Mouse (Mus musculus): ENCODE results near the gene Crygn. TPM values are rescaled to one million over a fixed set of nuclear protein-coding genes. Genes with fewer than 3 reads are reported as not detected.

Crygn gene
- polyA plus RNA-seq, 2 experiments: 1.2 TPM; not detected in 1

- H3K4me3 ChIP-seq (ENCODE audit: insufficient read depth in 1 of 2, low read depth in 2 of 2, low read length in 2 of 2): peak within 1 kb of the TSS; percentile 35 to 39
- no peaks in the 10 kb centered on the region for H3K36me3 ChIP-seq (replicated peaks; ENCODE audit: control insufficient read depth, insufficient read depth, low read depth)
- TF ChIP-seq EP300 (IDR thresholded peaks at IDR 0.05; ENCODE audit: low read depth): no peak
- TF ChIP-seq CTCF (IDR thresholded peaks at IDR 0.05; ENCODE audit: low read depth): no peak
- no peak within 1 kb of the TSS for H3K9ac ChIP-seq (replicated peaks)
- ATAC-seq (ENCODE audit: insufficient read depth): no peak
- H3K9me3 ChIP-seq (ENCODE audit: control insufficient read depth, low read length): no peaks in the 10 kb centered on the region
- H3K27me3 ChIP-seq (ENCODE audit: control insufficient read depth, insufficient read depth, low read length): peaks cover 33% of the 10 kb centered on the region
- DNase-seq (ENCODE audit: low read depth in 3 of 3, low spot score in 3 of 3): no peak
- H3K4me2 ChIP-seq (ENCODE audit: low read depth): peak within 1 kb of the TSS; percentile 50
- no peak within 1 kb of the TSS for H3K27ac ChIP-seq
- WGBS (ENCODE audit: insufficient replicate concordance): under 1% methylated on average over 23 of the region's 23 CpGs
- H3K4me1 ChIP-seq (replicated peaks; ENCODE audit: control insufficient read depth in 2 of 2, insufficient read depth in 2 of 2, low read length in 1 of 2): peaks cover 3 to 9% of the 10 kb centered on the region in 2 experiments; a peak in 2 of 4 replicates
These were observed 27.3 kb downstream of the Crygn start, which contains the start of gene Wdr86 for GRCm38 (mm10) chr5:24730488-24730871. TSS of gene Wdr86 (minus strand) at chr5:24730727.

- Histone ChIP-seq H3K4me2 (ENCODE audit: low read depth) (peak overlapping the region; percentile 50), H3K4me3 (ENCODE audit: insufficient read depth in 1 of 2, low read depth in 2 of 2, low read length in 2 of 2) (peak overlapping the region; percentile 35 to 39), H3K36me3 (replicated peaks; ENCODE audit: control insufficient read depth, insufficient read depth, low read depth) (no peaks in the 10 kb centered on the region), H3K9ac (replicated peaks) (no peak overlapping the region), H3K27ac (no peak overlapping the region), H3K27me3 (ENCODE audit: control insufficient read depth, insufficient read depth, low read length) (peaks cover 33% of the 10 kb centered on the region), H3K4me1 (replicated peaks; ENCODE audit: control insufficient read depth in 2 of 2, insufficient read depth in 2 of 2, low read length in 1 of 2) (peaks cover 3 to 9% of the 10 kb centered on the region in 2 experiments; a peak in 2 of 4 replicates), H3K9me3 (ENCODE audit: control insufficient read depth, low read length) (no peaks in the 10 kb centered on the region)
- no peak for TF ChIP-seq CTCF (IDR thresholded peaks at IDR 0.05; ENCODE audit: low read depth)
- TF ChIP-seq EP300 (IDR thresholded peaks at IDR 0.05; ENCODE audit: low read depth): no peak
- WGBS (ENCODE audit: insufficient replicate concordance): 5% methylated on average over 47 of the region's 49 CpGs
- ATAC-seq (ENCODE audit: insufficient read depth): no peak
- no peak for DNase-seq (ENCODE audit: low read depth in 3 of 3, low spot score in 3 of 3)
These were observed 27.9 kb downstream of the Crygn start for GRCm38 (mm10) chr5:24729797-24730487.

- H3K36me3 ChIP-seq (replicated peaks; ENCODE audit: control insufficient read depth, insufficient read depth, low read depth): no peaks in the 10 kb centered on the region
- H3K9me3 ChIP-seq (ENCODE audit: control insufficient read depth, low read length): no peaks in the 10 kb centered on the region
- H3K4me3 ChIP-seq (ENCODE audit: insufficient read depth in 1 of 2, low read depth in 2 of 2, low read length in 2 of 2): no peak overlapping the region
- H3K4me2 ChIP-seq (ENCODE audit: low read depth): no peak overlapping the region
- no peak overlapping the region for H3K9ac ChIP-seq (replicated peaks)
- 49% methylated on average over 12 of the region's 12 CpGs for WGBS (ENCODE audit: insufficient replicate concordance)
- H3K27ac ChIP-seq: no peak overlapping the region
- no peak for TF ChIP-seq CTCF (IDR thresholded peaks at IDR 0.05; ENCODE audit: low read depth)
- DNase-seq (ENCODE audit: low read depth in 3 of 3, low spot score in 3 of 3) (no peak), ATAC-seq (ENCODE audit: insufficient read depth) (peak; percentile 18; the same call in 1 of the 2 replicates)
- H3K4me1 ChIP-seq (replicated peaks; ENCODE audit: control insufficient read depth in 2 of 2, insufficient read depth in 2 of 2, low read length in 1 of 2): no peaks in the 10 kb centered on the region
- peaks cover 32% of the 10 kb centered on the region for H3K27me3 ChIP-seq (ENCODE audit: control insufficient read depth, insufficient read depth, low read length)
These were observed 30.6 kb downstream of the Crygn start for GRCm38 (mm10) chr5:24726901-24727836.

- Histone ChIP-seq H3K9ac (replicated peaks) (no peak overlapping the region), H3K9me3 (ENCODE audit: control insufficient read depth, low read length) (no peaks in the 10 kb centered on the region), H3K27me3 (ENCODE audit: control insufficient read depth, insufficient read depth, low read length) (peaks cover 19% of the 10 kb centered on the region), H3K4me1 (replicated peaks; ENCODE audit: control insufficient read depth in 2 of 2, insufficient read depth in 2 of 2, low read length in 1 of 2) (no peaks in the 10 kb centered on the region), H3K36me3 (replicated peaks; ENCODE audit: control insufficient read depth, insufficient read depth, low read depth) (no peaks in the 10 kb centered on the region), H3K27ac (no peak overlapping the region), H3K4me3 (ENCODE audit: insufficient read depth in 1 of 2, low read depth in 2 of 2, low read length in 2 of 2) (no peak overlapping the region), H3K4me2 (ENCODE audit: low read depth) (no peak overlapping the region)
- TF ChIP-seq CTCF (IDR thresholded peaks at IDR 0.05; ENCODE audit: low read depth): no peak
- TF ChIP-seq EP300 (IDR thresholded peaks at IDR 0.05; ENCODE audit: low read depth): no peak
- ATAC-seq (ENCODE audit: insufficient read depth): no peak
- DNase-seq (ENCODE audit: low read depth in 3 of 3, low spot score in 3 of 3): no peak
- 58% methylated on average over 6 of the region's 6 CpGs for WGBS (ENCODE audit: insufficient replicate concordance)
These were observed 31.9 kb downstream of the Crygn start for GRCm38 (mm10) chr5:24725897-24726296.

GRCm38 (mm10) chr5:24724805-24725204 is 33.0 kb downstream of the Crygn start:
- H3K27ac ChIP-seq: no peak overlapping the region
- ATAC-seq (ENCODE audit: insufficient read depth) (no peak), DNase-seq (ENCODE audit: low read depth in 3 of 3, low spot score in 3 of 3) (no peak)
- no peaks in the 10 kb centered on the region for H3K9me3 ChIP-seq (ENCODE audit: control insufficient read depth, low read length)
- H3K36me3 ChIP-seq (replicated peaks; ENCODE audit: control insufficient read depth, insufficient read depth, low read depth): no peaks in the 10 kb centered on the region
- no peak overlapping the region for H3K4me2 ChIP-seq (ENCODE audit: low read depth)
- no peak overlapping the region for H3K4me3 ChIP-seq (ENCODE audit: insufficient read depth in 1 of 2, low read depth in 2 of 2, low read length in 2 of 2)
- TF ChIP-seq EP300 (IDR thresholded peaks at IDR 0.05; ENCODE audit: low read depth): no peak
- TF ChIP-seq CTCF (IDR thresholded peaks at IDR 0.05; ENCODE audit: low read depth): no peak
- H3K9ac ChIP-seq (replicated peaks): no peak overlapping the region
- 50% methylated on average over 5 of the region's 5 CpGs for WGBS (ENCODE audit: insufficient replicate concordance)
- no peaks in the 10 kb centered on the region for H3K4me1 ChIP-seq (replicated peaks; ENCODE audit: control insufficient read depth in 2 of 2, insufficient read depth in 2 of 2, low read length in 1 of 2)
- H3K27me3 ChIP-seq (ENCODE audit: control insufficient read depth, insufficient read depth, low read length): peaks cover 8% of the 10 kb centered on the region

All from liver, embryonic 14.5 days (tissue).